Mouse (Mus musculus) megakaryocyte, embryonic 14.5 days (primary cell): ENCODE data around the gene Lrrc8b. TPM values are rescaled to one million over a fixed set of nuclear protein-coding genes. Genes with fewer than 3 reads are reported as not detected.

Source experiments
- H3K27me3 ChIP-seq: replicated peaks from 2 replicates; pipeline ENCODE3; 2012; ENCODE audit warnings: inconsistent platforms
- H3K36me3 ChIP-seq: replicated peaks from 2 replicates; pipeline ENCODE3; 2012; ENCODE audit warnings: low read length, inconsistent platforms, mixed read lengths
- H3K4me1 ChIP-seq: 2 replicates; pipeline ENCODE4 v1.6.1; 2012; ENCODE audit warnings: inconsistent platforms
- H3K4me3 ChIP-seq: replicated peaks from 2 replicates; pipeline ENCODE3; 2012; ENCODE audit warnings: moderate library complexity, mild to moderate bottlenecking, inconsistent platforms
- H3K9me3 ChIP-seq: 2 replicates; pipeline ENCODE4 v1.6.1; 2012; ENCODE audit warnings: inconsistent platforms
- FLI1 ChIP-seq: IDR thresholded peaks from 2 replicates; pipeline ENCODE4 v1.6.1; 2012; ENCODE audit warnings: low read length, inconsistent platforms, mixed read lengths
- GATA1 ChIP-seq: IDR thresholded peaks from 3 replicates; pipeline ENCODE4 v1.6.1; 2012; ENCODE audit warnings: mixed read lengths, low read length, inconsistent platforms, borderline replicate concordance
- polyA plus RNA-seq: library from polyadenylated mRNA; stranded (reverse); fragments of >175 nt; gene quantifications from 2 replicates; pipeline ENCODE4 v1.2.3, GENCODE M21; 2012; ENCODE audit warnings: low replicate concordance; ENCODE audit not compliant: insufficient read depth

Lrrc8b gene
- 1.3 and 1.4 TPM in 2 replicates for polyA plus RNA-seq

GRCm38 (mm10) chr5:105415198-105415791, at the start of gene Lrrc8b:
Gene Lrrc8b (plus strand): TSS chr5:105415775.
- Histone ChIP-seq H3K27me3 (no peaks in the 10 kb centered on the region), H3K4me1 (peaks cover 75% of the 10 kb centered on the region), H3K36me3 (peaks cover 52% of the 10 kb centered on the region), H3K9me3 (no peaks in the 10 kb centered on the region), H3K4me3 (peak within 1 kb of the TSS; percentile 96)
- TF ChIP-seq FLI1: no peak
- no peak for TF ChIP-seq GATA1

GRCm38 (mm10) chr5:105381482-105381881, 34.1 kb upstream of the Lrrc8b start:
- H3K4me3 ChIP-seq: no peak overlapping the region
- H3K9me3 ChIP-seq: no peaks in the 10 kb centered on the region
- H3K4me1 ChIP-seq: peaks cover 10% of the 10 kb centered on the region
- TF ChIP-seq FLI1: no peak
- no peak for TF ChIP-seq GATA1
- H3K27me3 ChIP-seq: no peaks in the 10 kb centered on the region
- no peaks in the 10 kb centered on the region for H3K36me3 ChIP-seq

GRCm38 (mm10) chr5:105390346-105390745, 25.2 kb upstream of the Lrrc8b start:
- Histone ChIP-seq H3K4me3 (no peak overlapping the region), H3K36me3 (no peaks in the 10 kb centered on the region), H3K4me1 (no peaks in the 10 kb centered on the region), H3K27me3 (no peaks in the 10 kb centered on the region), H3K9me3 (peaks cover 38% of the 10 kb centered on the region)
- no peak for TF ChIP-seq GATA1
- no peak for TF ChIP-seq FLI1

- Histone ChIP-seq H3K27me3 (peaks cover 19% of the 10 kb centered on the region), H3K9me3 (peaks cover 42% of the 10 kb centered on the region), H3K36me3 (no peaks in the 10 kb centered on the region), H3K4me1 (peaks cover 13% of the 10 kb centered on the region), H3K4me3 (no peak overlapping the region)
- TF ChIP-seq GATA1: no peak
- TF ChIP-seq FLI1: no peak
These were observed 21.8 kb upstream of the Lrrc8b start for GRCm38 (mm10) chr5:105393731-105394130.

- TF ChIP-seq GATA1 (no peak), FLI1 (no peak)
- no peak overlapping the region for H3K4me3 ChIP-seq
These were observed 20.4 kb upstream of the Lrrc8b start for GRCm38 (mm10) chr5:105395188-105395587.

GRCm38 (mm10) chr5:105398966-105399365, 16.6 kb upstream of the Lrrc8b start:
- Histone ChIP-seq H3K36me3 (no peaks in the 10 kb centered on the region), H3K9me3 (peaks cover 12% of the 10 kb centered on the region), H3K4me1 (peaks cover 24% of the 10 kb centered on the region), H3K4me3 (no peak overlapping the region), H3K27me3 (peaks cover 23% of the 10 kb centered on the region)
- TF ChIP-seq FLI1 (no peak), GATA1 (no peak)

More at GRCm38 (mm10) chr5:105395188-105395587, 20.4 kb upstream of the Lrrc8b start:
- Histone ChIP-seq H3K27me3 (peaks cover 23% of the 10 kb centered on the region), H3K4me1 (peaks cover 15% of the 10 kb centered on the region), H3K9me3 (peaks cover 38% of the 10 kb centered on the region), H3K36me3 (no peaks in the 10 kb centered on the region)

GRCm38 (mm10) chr5:105399631-105400423, 15.7 kb upstream of the Lrrc8b start:
- Histone ChIP-seq H3K36me3 (no peaks in the 10 kb centered on the region), H3K4me1 (peaks cover 28% of the 10 kb centered on the region), H3K27me3 (peaks cover 23% of the 10 kb centered on the region), H3K9me3 (peaks cover 9% of the 10 kb centered on the region), H3K4me3 (peak overlapping the region; percentile 80)
- no peak for TF ChIP-seq GATA1
- TF ChIP-seq FLI1: no peak

GRCm38 (mm10) chr5:105400424-105401375, 14.9 kb upstream of the Lrrc8b start:
- H3K36me3 ChIP-seq: no peaks in the 10 kb centered on the region
- H3K4me1 ChIP-seq: peaks cover 32% of the 10 kb centered on the region
- no peak for TF ChIP-seq GATA1
- TF ChIP-seq FLI1: no peak
- H3K9me3 ChIP-seq: 0 out of 2 replicates have a peak, but pooled peaks cover under 1% of the 10 kb centered on the region
- peaks cover 20% of the 10 kb centered on the region for H3K27me3 ChIP-seq
- peak overlapping the region; percentile 80 for H3K4me3 ChIP-seq

GRCm38 (mm10) chr5:105401536-105401935, 14.0 kb upstream of the Lrrc8b start:
- Histone ChIP-seq H3K4me1 (peaks cover 38% of the 10 kb centered on the region), H3K4me3 (no peak overlapping the region), H3K9me3 (no peaks in the 10 kb centered on the region), H3K36me3 (no peaks in the 10 kb centered on the region), H3K27me3 (peaks cover 15% of the 10 kb centered on the region)
- no peak for TF ChIP-seq GATA1
- TF ChIP-seq FLI1: no peak
